Mouse (Mus musculus): ENCODE measurements around the gene Vmn2r13.

- TF ChIP-seq CTCF (IDR thresholded peaks at IDR 0.05; ENCODE audit: control insufficient read depth, insufficient read depth, low read length) (no peak), POLR2A (IDR thresholded peaks at IDR 0.05; ENCODE audit: borderline replicate concordance, control insufficient read depth, low read depth, low read length) (no peak)
These were observed 32.6 kb upstream of the Vmn2r13 start, which contains the start of gene Vmn2r14 for GRCm38 (mm10) chr5:109224608-109225007.
